Mouse (Mus musculus) stomach, embryonic 14.5 days (tissue): Measurements from ENCODE around the gene Ap1s2. TPM values are rescaled to one million over a fixed set of nuclear protein-coding genes. Genes with fewer than 3 reads are reported as not detected.

Experiments
- polyA plus RNA-seq: library from polyadenylated mRNA; unstranded; fragments of >200 nt; fragmentation: Nextera tagmentation; extraction: Ambion mirVana; gene quantifications from 2 replicates; pipeline ENCODE4 v1.2.1, GENCODE M21; 2014

Ap1s2 gene
- polyA plus RNA-seq, 1 experiment from 2014 or later, result 21.3 TPM

Other genes with a start within 250 kb of the Ap1s2 start
- gene Rnf138rt1, start 147.7 kb upstream of the Ap1s2 start, polyA plus RNA-seq, result 0.28 and 0.42 TPM in 2 replicates
- gene Zrsr2, start 49.6 kb downstream of the Ap1s2 start, polyA plus RNA-seq, result 52.2 and 63.5 TPM in 2 replicates
- gene Car5b, start 119.0 kb downstream of the Ap1s2 start, polyA plus RNA-seq, result 0.72 and 1.1 TPM in 2 replicates
- 24.3 and 31.9 TPM in 2 replicates for gene Siah1b, start 167.5 kb downstream of the Ap1s2 start, polyA plus RNA-seq
- 3.3 and 3.4 TPM in 2 replicates for gene Cltrn, start 179.8 kb downstream of the Ap1s2 start, polyA plus RNA-seq
- gene Ace2, start 230.3 kb downstream of the Ap1s2 start, polyA plus RNA-seq, result 1.4 and 2.5 TPM in 2 replicates